In the genomic region with DNA sequence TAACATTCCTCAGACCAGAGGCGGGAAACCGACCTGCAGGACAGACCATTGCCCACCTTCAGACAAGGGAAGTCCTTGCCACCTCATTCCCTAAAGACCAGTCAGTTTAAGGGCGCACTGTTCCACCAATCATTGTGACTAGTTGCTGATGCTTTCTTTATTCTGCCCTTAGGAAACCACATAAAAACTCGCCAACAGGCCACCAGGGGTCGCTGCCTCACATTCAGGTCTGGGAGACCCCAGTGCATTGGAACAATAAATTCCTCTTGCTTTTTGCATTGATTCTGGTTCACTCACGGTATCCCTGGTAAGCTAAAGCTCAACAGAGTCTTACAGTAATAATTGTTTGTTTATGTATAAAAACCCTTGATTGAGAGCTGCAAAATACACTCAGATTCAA, we compare ENCODE assay signal across 10 mouse cellular contexts. TPM values are rescaled to one million over a fixed set of nuclear protein-coding genes. Genes with fewer than 3 reads are reported as not detected.
A peak's percentile ranks its signal among the peaks of the same experiment; 100 is the strongest.
DNase-seq lines count a peak whose midpoint lies in the region; ATAC-seq lines count a peak whose summit lies in the region.
"Had no signal": no experiment of that assay in that cellular context is flagged by ENCODE, and none has a peak within 500 bp of the region (broad histone marks: within the 10 kb centered on the region; RNA-seq: fewer than 3 reads in every experiment).

No protein-coding gene starts in this region.

- ATAC-seq in heart, embryonic 12.5 days (ENCODE audit: insufficient number of reproducible peaks, low FRiP score), result no peak
- ATAC-seq in neural tube, embryonic 15.5 days (ENCODE audit: low FRiP score), result no peak
- ATAC-seq in embryonic facial prominence, embryonic 14.5 days (ENCODE audit: low read depth), result no peak

- no peak overlapping the region for H3K4me2 ChIP-seq in heart, embryonic 12.5 days
- H3K4me2 ChIP-seq in neural tube, embryonic 15.5 days, result no peak overlapping the region
- H3K4me2 ChIP-seq in embryonic facial prominence, embryonic 14.5 days (ENCODE audit: low read depth, low read length), result no peak overlapping the region
- H3K4me2 ChIP-seq: embryonic facial prominence, embryonic 15.5 days; limb, embryonic 12.5 days had no signal

- H3K36me3 ChIP-seq in heart, embryonic 12.5 days, result no peaks in the 10 kb centered on the region
- no peaks in the 10 kb centered on the region for H3K36me3 ChIP-seq in neural tube, embryonic 15.5 days
- no peaks in the 10 kb centered on the region for H3K36me3 ChIP-seq in embryonic facial prominence, embryonic 14.5 days (ENCODE audit: control insufficient read depth, insufficient read depth, low read length)
- H3K36me3 ChIP-seq: embryonic facial prominence, embryonic 15.5 days; limb, embryonic 12.5 days had no signal

- 13% methylated on average over 6 of the region's 6 CpGs for WGBS in heart, embryonic 12.5 days
- 21% methylated on average over 6 of the region's 6 CpGs for WGBS in neural tube, embryonic 15.5 days
- WGBS in embryonic facial prominence, embryonic 14.5 days, result 16% methylated on average over 6 of the region's 6 CpGs

- no peak overlapping the region for H3K4me3 ChIP-seq in heart, embryonic 12.5 days
- no peak overlapping the region for H3K4me3 ChIP-seq in neural tube, embryonic 15.5 days (replicated peaks)
- no peak overlapping the region for H3K4me3 ChIP-seq in embryonic facial prominence, embryonic 14.5 days (ENCODE audit: low read depth, low read length)
- H3K4me3 ChIP-seq: embryonic facial prominence, embryonic 15.5 days; limb, embryonic 12.5 days had no signal

- no peaks in the 10 kb centered on the region for H3K27me3 ChIP-seq in heart, embryonic 12.5 days (replicated peaks)
- H3K27me3 ChIP-seq in neural tube, embryonic 15.5 days (replicated peaks), result no peaks in the 10 kb centered on the region
- no peaks in the 10 kb centered on the region for H3K27me3 ChIP-seq in embryonic facial prominence, embryonic 14.5 days (replicated peaks; ENCODE audit: control insufficient read depth, insufficient read depth, low read length)
- H3K27me3 ChIP-seq: embryonic facial prominence, embryonic 15.5 days; limb, embryonic 12.5 days had no signal

- intact Hi-C loops in heart, postnatal 14 days (cut with DNase I), result no loop called here

- no peaks in the 10 kb centered on the region for H3K4me1 ChIP-seq in heart, embryonic 12.5 days (replicated peaks)
- H3K4me1 ChIP-seq in neural tube, embryonic 15.5 days, result no peaks in the 10 kb centered on the region
- H3K4me1 ChIP-seq in embryonic facial prominence, embryonic 14.5 days (ENCODE audit: control insufficient read depth, insufficient read depth, low read length), result no peaks in the 10 kb centered on the region
- H3K4me1 ChIP-seq: embryonic facial prominence, embryonic 15.5 days; limb, embryonic 12.5 days had no signal

- H3K9me3 ChIP-seq in heart, embryonic 12.5 days (replicated peaks), result no peaks in the 10 kb centered on the region
- no peaks in the 10 kb centered on the region for H3K9me3 ChIP-seq in neural tube, embryonic 15.5 days (replicated peaks)
- no peaks in the 10 kb centered on the region for H3K9me3 ChIP-seq in embryonic facial prominence, embryonic 14.5 days (ENCODE audit: control insufficient read depth, low read length)
- H3K9me3 ChIP-seq: embryonic facial prominence, embryonic 15.5 days; limb, embryonic 12.5 days had no signal

- no peak overlapping the region for H3K27ac ChIP-seq in heart, embryonic 12.5 days (ENCODE audit: poor library complexity, severe bottlenecking)
- no peak overlapping the region for H3K27ac ChIP-seq in neural tube, embryonic 15.5 days (replicated peaks)
- H3K27ac ChIP-seq in embryonic facial prominence, embryonic 14.5 days (replicated peaks; ENCODE audit: low read depth, low read length), result no peak overlapping the region
- H3K27ac ChIP-seq: embryonic facial prominence, embryonic 15.5 days; limb, embryonic 12.5 days had no signal

- DNase-seq in heart, postnatal 14 days, result peak; percentile 49 to 63
- peak; percentile 55 for DNase-seq in neural tube, embryonic 10.5 days (ENCODE audit: extremely low spot score, low spot score)
- DNase-seq in R1 (ENCODE audit: low read depth, low spot score), result peak; percentile 61
- DNase-seq in embryonic facial prominence, embryonic 14.5 days (ENCODE audit: low spot score), result peak; percentile 34
- DNase-seq in retina, postnatal 1 day, result peak; percentile 57
- no peak for DNase-seq in urinary bladder, postnatal 10 days (ENCODE audit: low spot score)

- no peak overlapping the region for H3K9ac ChIP-seq in heart, embryonic 12.5 days
- no peak overlapping the region for H3K9ac ChIP-seq in neural tube, embryonic 15.5 days (replicated peaks)
- H3K9ac ChIP-seq in embryonic facial prominence, embryonic 14.5 days (ENCODE audit: low read depth, low read length), result no peak overlapping the region
- H3K9ac ChIP-seq: embryonic facial prominence, embryonic 15.5 days; limb, embryonic 12.5 days had no signal

RNA-seq across cellular contexts. Expression of a gene that starts 12.1 kb away (rescaled TPM):
- total RNA-seq in heart, postnatal 14 days (2021), result 1 to 10 TPM; 6.3 TPM
- 0.63 and 1.1 TPM in 2 replicates for polyA plus RNA-seq in heart, embryonic 12.5 days (2016; fragmentation: Nextera tagmentation; extraction: Ambion mirVana)
- polyA plus RNA-seq in neural tube, embryonic 15.5 days (2015; fragmentation: Nextera tagmentation; extraction: Ambion mirVana), result 2.7 and 3.8 TPM in 2 replicates
- polyA plus RNA-seq in embryonic facial prominence, embryonic 14.5 days (2014; fragmentation: Nextera tagmentation; extraction: Ambion mirVana), result 2.8 and 4.9 TPM in 2 replicates

RNA-seq across cellular contexts. Expression of a gene that starts 13.0 kb away (rescaled TPM):
- 1 to 10 TPM; 1.1 TPM for total RNA-seq in heart, postnatal 14 days (2021)
- not detected in 2 replicates for polyA plus RNA-seq in heart, embryonic 12.5 days (2016; fragmentation: Nextera tagmentation; extraction: Ambion mirVana)
- polyA plus RNA-seq in neural tube, embryonic 15.5 days (2015; fragmentation: Nextera tagmentation; extraction: Ambion mirVana), result not detected in 2 replicates
- polyA plus RNA-seq in embryonic facial prominence, embryonic 14.5 days (2014; fragmentation: Nextera tagmentation; extraction: Ambion mirVana), result not detected in 2 replicates
- polyA plus RNA-seq: embryonic facial prominence, embryonic 15.5 days; limb, embryonic 12.5 days had no signal

RNA-seq across cellular contexts. Expression of a gene that starts 17.9 kb away (rescaled TPM):
- not detected for total RNA-seq in heart, postnatal 14 days (2021)
- polyA plus RNA-seq in heart, embryonic 12.5 days (2016; fragmentation: Nextera tagmentation; extraction: Ambion mirVana), result not detected in 2 replicates
- polyA plus RNA-seq in neural tube, embryonic 15.5 days (2015; fragmentation: Nextera tagmentation; extraction: Ambion mirVana), result not detected in 2 replicates
- not detected in 2 replicates for polyA plus RNA-seq in embryonic facial prominence, embryonic 14.5 days (2014; fragmentation: Nextera tagmentation; extraction: Ambion mirVana)
- polyA plus RNA-seq: embryonic facial prominence, embryonic 15.5 days; limb, embryonic 12.5 days had no signal

RNA-seq across cellular contexts. Expression of a gene that starts 18.1 kb away (rescaled TPM):
- 10 to 100 TPM; 16.6 to 22.5 TPM for total RNA-seq in heart, postnatal 14 days (2021)
- polyA plus RNA-seq in heart, embryonic 12.5 days (2016; fragmentation: Nextera tagmentation; extraction: Ambion mirVana), result 15.3 and 17.8 TPM in 2 replicates
- polyA plus RNA-seq in neural tube, embryonic 15.5 days (2015; fragmentation: Nextera tagmentation; extraction: Ambion mirVana), result 53.4 and 56.6 TPM in 2 replicates
- polyA plus RNA-seq in embryonic facial prominence, embryonic 14.5 days (2014; fragmentation: Nextera tagmentation; extraction: Ambion mirVana), result 22.9 and 33.0 TPM in 2 replicates

RNA-seq across cellular contexts. Expression of a gene that starts 22.4 kb away (rescaled TPM):
- total RNA-seq in heart, postnatal 14 days (2021), result not detected
- 0.12 and 0.14 TPM in 2 replicates for polyA plus RNA-seq in heart, embryonic 12.5 days (2016; fragmentation: Nextera tagmentation; extraction: Ambion mirVana)
- 0.23 and 0.27 TPM in 2 replicates for polyA plus RNA-seq in neural tube, embryonic 15.5 days (2015; fragmentation: Nextera tagmentation; extraction: Ambion mirVana)
- polyA plus RNA-seq in embryonic facial prominence, embryonic 14.5 days (2014; fragmentation: Nextera tagmentation; extraction: Ambion mirVana), result 0.33 and 0.41 TPM in 2 replicates
